Mouse (Mus musculus): ENCODE measurements at regions not wholly inside any gene's neighbourhood (a gene's known extent, or its start where the extent isn't known, plus 50 kb on each side); places are given as distances from the start of the nearest gene placed in this dataset.

DNA sequence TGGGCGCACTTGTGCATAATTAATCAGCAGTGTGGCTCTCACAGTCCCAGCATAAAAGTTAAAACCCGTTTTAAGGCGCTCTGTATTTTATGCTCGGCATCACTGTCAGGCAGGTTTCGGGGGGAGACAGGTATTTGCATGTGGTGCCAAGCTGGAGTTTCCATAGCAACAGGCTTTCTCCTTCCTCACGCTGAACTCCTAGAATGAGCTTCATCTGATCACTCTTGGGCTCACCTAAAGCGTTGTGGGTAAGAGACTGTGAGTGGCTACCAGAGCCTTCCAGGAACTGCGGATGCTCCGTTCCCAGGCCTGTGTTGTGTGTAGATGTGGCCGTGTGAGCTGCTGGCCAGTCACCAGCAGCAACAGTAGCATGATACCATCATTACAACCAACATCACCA is 161.5 kb downstream of the Ajap1 start:
- no peak for DNase-seq (ENCODE audit: low spot score)

- no peak for DNase-seq (ENCODE audit: low spot score)
Observed at GRCm38 (mm10) chr4:153320602-153321001, 162.0 kb downstream of the Ajap1 start.

GRCm38 (mm10) chr4:153316964-153317724 is 165.5 kb downstream of the Ajap1 start:
- no peak for DNase-seq (ENCODE audit: low spot score)

DNA sequence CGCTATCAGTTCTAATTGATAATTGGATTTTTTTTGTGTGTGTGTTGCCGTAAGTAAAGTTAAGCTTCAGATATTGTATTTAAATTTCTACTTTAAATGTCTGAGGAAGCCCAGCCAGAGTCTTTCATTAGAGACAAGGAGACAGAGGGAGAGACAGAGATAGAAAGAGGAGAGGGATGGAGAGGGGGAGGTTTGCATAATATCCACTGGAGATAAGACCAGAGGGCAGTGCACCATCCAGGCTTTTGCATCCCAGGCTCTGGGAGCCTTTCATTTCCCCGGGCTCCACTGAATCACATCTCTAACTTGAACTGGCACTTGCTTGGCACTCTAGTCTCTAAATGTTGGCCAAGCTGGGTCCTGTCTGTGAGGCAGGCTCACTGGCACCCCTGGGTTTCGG is 166.1 kb downstream of the Ajap1 start:
- DNase-seq (ENCODE audit: low spot score), result no peak

- DNase-seq (ENCODE audit: low spot score), result no peak
Observed at GRCm38 (mm10) chr4:153313961-153314360, 168.7 kb downstream of the Ajap1 start.

GRCm38 (mm10) chr4:153311574-153311973 is 171.0 kb downstream of the Ajap1 start:
- DNase-seq (ENCODE audit: low spot score), result no peak

GRCm38 (mm10) chr4:153310641-153311040 is 172.0 kb downstream of the Ajap1 start:
- DNase-seq (ENCODE audit: low spot score), result no peak

DNA sequence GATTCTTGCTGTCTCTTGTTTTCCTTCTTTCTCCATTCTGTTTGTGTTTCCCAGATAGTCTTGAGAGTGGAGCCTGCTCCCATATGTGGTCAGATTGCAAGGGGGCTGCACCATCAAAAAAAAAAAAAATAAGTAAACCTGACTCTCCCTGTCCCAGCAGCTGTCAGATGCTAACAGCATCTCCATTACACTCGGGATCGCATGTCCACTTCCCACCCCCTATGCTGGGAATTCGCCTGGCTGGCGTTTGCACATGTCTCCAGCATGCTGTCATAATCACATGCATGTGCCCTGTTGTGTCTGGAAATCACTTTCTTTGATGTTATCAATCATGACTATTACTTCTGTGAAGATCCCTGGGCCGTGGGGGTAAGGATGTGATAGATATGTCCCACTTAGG is 179.1 kb downstream of the Ajap1 start:
- DNase-seq (ENCODE audit: low spot score), result no peak

DNA sequence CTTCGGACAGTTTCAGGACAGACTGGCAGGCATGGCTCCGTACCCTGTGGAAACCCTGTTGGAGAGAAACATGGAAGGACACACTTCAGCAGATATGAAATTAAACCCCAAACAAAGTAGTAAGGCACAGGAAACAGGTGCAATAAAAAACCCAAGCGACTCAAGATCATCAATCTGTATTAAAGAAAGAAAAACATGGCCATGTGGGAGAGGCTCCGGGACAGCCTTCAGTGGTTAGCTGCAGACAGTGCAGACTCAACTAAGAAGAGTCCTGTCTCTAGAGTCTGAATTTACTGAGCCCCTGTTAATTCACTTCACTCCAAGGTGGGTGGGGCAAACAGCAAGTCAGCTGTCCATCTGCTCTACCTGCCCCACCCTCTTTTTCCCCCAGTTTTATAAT is 179.8 kb downstream of the Ajap1 start:
- no peak for DNase-seq (ENCODE audit: low spot score)

DNA sequence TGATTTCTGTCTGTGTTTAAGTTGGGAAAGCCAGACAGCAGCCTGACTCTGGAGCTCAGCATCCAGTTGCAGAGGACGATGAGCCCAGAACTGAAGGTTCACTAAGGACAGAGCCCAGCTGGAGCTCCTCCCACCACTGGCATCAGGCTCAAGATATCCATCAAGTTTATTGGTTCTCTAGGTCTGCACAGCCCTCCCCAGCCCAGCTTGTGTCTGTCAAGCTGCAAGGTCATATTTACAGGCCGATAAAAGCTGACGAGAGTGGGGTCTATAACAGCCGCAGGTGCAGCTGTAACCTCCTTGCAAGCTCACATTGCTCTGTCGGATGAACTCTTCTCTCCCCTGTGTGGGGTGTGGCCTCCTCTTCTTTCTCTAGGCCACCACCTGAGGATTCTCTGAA is 184.3 kb downstream of the Ajap1 start:
- no peak for DNase-seq (ENCODE audit: low spot score)

DNA sequence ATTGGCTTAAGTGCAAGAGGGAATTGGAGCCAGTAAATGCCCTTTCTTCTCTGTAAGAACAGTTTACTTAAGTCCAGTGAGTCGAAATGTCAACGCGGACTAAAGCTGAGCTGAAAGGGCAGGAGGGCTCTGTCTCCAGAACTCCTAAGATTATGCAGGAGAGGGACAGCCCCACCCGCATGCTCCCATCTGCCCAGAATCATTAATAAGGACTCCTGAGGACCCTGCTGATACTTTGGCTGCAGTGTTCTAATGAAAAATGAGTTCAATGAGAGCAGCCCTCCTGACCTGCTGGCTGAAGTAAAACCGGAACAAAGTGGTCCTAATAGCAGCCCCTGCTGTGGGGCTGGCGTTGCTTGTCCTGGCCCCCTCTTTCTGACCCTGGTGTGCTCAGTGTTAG is 187.8 kb downstream of the Ajap1 start:
- no peak for DNase-seq (ENCODE audit: low spot score)

- DNase-seq (ENCODE audit: low spot score), result no peak
Observed at GRCm38 (mm10) chr4:153293137-153293536, 189.5 kb downstream of the Ajap1 start.

GRCm38 (mm10) chr4:153288362-153288761 is 194.2 kb downstream of the Ajap1 start:
- no peak for DNase-seq (ENCODE audit: low spot score)

- DNase-seq (ENCODE audit: low spot score), result no peak
Observed at GRCm38 (mm10) chr4:153284209-153284608, 198.4 kb downstream of the Ajap1 start.

- no peak for DNase-seq (ENCODE audit: low spot score)
Observed at GRCm38 (mm10) chr4:153276571-153276970, 206.0 kb downstream of the Ajap1 start.

DNA sequence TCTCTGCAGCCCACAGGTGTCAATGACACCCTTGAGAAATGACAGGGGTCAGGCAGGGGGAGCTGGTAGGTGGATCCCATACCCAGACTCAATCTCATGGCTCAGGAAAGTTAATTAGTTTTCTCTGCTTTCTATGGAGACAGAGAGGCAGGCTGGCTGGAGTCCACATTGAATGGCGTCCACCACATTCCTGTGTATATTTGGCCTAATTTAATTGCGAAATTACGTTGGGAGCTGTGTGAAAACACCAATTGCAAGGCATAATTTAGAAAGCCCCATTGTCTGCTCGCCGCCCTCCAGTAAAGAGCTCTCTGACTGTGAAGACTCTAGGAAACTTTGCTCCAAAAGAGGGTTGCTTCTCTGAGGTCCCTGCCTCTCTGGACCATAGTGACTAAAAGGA is 211.2 kb downstream of the Ajap1 start:
- no peak for DNase-seq (ENCODE audit: low spot score)

GRCm38 (mm10) chr4:153263216-153263805 is 219.3 kb downstream of the Ajap1 start:
- DNase-seq (ENCODE audit: low spot score), result no peak

DNA sequence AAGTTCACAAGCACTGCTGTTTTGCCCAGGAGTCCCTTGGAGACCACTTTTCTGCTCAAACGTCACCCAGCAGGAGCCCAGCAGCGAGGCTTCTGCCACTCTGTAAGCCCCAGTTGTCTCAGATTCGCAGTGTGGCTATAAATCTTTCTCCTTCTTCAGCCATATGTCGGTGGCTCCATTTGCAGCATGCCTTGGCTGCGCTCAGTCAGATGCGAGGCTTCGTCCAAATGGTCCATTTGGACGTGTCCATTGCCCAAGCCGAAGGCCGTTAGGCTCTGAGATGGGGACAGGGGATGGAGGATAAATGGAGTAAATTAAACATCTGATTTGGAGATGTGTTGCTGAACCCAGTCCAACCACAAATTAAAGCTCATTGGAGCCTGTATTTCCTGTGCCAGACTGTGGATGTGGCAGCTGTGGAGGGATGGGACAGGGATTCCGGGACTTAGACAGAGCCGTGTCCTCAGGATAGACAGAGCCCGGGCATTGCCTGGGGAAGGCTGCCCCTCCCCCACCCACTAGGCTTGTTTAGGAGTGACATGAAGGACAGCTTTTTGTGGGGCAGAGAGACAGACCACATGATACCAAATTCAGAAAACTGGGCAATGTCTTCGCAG is 221.6 kb downstream of the Ajap1 start:
- no peak for DNase-seq (ENCODE audit: low spot score)

DNA sequence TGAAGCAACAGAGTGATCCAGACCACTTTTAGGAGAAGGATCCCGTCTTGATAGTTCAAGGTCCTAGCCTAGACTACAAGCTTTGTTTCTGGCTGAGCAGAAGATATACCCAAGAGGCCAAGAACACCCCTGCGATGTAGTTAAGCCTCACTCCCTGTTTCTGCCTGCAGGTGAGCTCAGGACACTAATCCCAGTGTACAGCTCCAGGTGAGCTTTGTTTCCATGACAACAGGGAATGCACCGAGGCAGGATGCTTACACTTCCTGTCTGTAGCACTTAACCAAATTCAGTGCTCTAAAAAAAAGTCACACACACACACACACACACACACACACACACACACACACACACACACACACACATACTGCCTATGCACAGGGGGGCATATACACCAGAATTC is 230.7 kb downstream of the Ajap1 start:
- DNase-seq (ENCODE audit: low spot score), result no peak

DNA sequence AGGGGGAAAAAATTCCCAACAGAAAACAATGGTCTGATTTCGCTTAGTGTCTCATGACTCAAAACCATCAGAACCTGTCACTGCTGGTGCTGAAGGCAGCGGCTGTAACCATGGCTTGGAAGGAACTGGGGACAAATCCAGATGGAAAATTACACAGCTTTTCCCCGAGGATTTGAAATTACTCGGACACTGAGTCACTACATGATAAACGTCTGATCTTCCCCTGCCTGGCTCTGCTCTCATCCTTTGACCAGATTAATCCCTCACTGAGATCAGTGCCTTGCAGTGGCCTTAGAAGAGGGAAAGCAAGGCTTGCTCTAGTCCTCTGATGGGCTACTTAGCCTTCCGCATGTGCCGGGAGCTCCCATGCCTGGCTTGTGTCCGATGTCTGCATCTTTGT is 231.3 kb downstream of the Ajap1 start:
- DNase-seq (ENCODE audit: low spot score), result no peak

GRCm38 (mm10) chr4:153236680-153237079 is 245.9 kb downstream of the Ajap1 start:
- no peak for DNase-seq (ENCODE audit: low spot score)

GRCm38 (mm10) chr4:153233762-153234161 is 248.8 kb downstream of the Ajap1 start:
- DNase-seq (ENCODE audit: low spot score), result no peak

DNA sequence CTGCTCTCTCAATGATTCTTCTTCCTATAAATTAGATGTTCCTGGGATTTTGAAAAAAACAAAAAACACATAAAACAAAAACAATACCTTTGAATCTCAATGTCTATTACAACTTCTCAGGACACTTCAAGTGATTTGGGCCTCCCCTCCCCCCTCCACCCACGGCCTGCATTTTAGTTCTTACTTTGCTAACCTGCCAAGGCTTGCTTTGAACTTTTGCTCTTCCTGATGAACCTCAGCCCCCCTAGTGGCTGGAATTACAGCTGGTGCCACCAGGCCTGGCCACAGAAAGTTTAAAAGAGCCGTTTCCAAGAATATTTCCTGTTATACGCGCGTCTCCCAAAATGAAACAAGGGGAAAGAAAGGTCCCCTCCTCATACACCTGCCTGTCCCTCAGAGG is 253.4 kb downstream of the Ajap1 start:
- no peak for DNase-seq (ENCODE audit: low spot score)
